Mouse (Mus musculus): ENCODE measurements around the gene Cbarp. TPM values are rescaled to one million over a fixed set of nuclear protein-coding genes. Genes with fewer than 3 reads are reported as not detected.
A peak's percentile ranks its signal among the peaks of the same experiment; 100 is the strongest.

The Cbarp gene
- total RNA-seq (2018; cell fraction: chromatin; rRNA removed): 10 to 100 TPM in 3 of 26 experiments, 1 to 10 TPM in 22, under 1 TPM in 1; 0.58 to 13.3 (median 5.5) TPM
- total RNA-seq (2018; cell fraction: cytosol; rRNA removed): 1 to 10 TPM in 22 of 26 experiments, under 1 TPM in 4; 0.79 to 3.8 (median 1.7) TPM
- total RNA-seq (2018; cell fraction: nucleus; rRNA removed): 10 to 100 TPM in 3 of 26 experiments, 1 to 10 TPM in 23; 2.2 to 12.1 (median 4.5) TPM
- 1.9 to 3.0 TPM (median 2.4 TPM) in 3 replicates for polyA plus RNA-seq (2018)

DNA sequence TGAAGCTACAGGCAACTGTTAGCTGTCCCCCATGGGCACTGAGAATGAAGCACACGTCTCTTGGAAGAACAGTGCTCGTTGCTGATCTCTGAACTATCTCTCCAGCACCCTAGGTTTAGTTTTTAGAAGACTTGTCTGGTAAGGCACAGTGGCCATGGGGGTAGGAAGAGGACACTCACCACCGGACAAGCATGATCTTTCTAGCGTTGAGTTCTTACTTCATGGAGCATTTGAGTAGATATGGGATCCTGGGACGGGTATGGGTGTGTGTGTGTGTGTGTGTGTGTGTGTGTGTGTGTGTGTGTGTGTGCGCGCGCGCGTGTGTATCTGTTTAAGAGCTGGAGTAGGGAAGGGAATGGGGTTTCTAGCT, at the start of gene Cbarp:
Gene Cbarp, minus strand, starts transcription at position 170 of the 370 bp plus-strand sequence.
- H3K36me3 ChIP-seq (ENCODE audit: inconsistent target): peaks cover 12% of the 10 kb centered on the region
- peak within 1 kb of the TSS; percentile 35 for H3K27ac ChIP-seq
- peak within 1 kb of the TSS; percentile 73 for H3K4me3 ChIP-seq (ENCODE audit: inconsistent target)
- WGBS (ENCODE audit: missing documents): 86% methylated on average over 10 of the region's 10 CpGs
- H3K79me2 ChIP-seq (ENCODE audit: inconsistent target): peaks cover 33% of the 10 kb centered on the region

DNA sequence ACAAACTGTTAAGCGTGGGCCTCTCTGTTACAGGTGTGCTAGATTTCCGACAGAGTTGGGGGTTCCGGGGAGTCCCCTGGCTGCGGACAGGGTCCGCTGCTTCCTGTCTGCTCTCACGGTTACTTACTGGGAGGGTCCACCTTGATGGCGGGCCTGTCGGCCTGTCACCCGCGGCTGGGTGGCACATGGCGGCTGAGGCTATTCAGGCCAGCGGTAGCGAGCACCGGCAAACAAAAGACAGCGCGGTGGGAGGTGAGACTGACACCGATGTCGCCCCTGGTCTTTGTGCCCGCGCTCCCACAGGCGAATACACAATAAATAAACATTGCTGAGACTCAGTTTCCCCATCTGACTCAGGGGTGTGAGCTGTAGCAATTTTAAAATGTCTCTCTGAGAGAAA, 49.4 kb upstream of the Cbarp start:
- 8% methylated on average over 21 of the region's 21 CpGs for WGBS (ENCODE audit: missing documents)
- Histone ChIP-seq H3K36me3 (ENCODE audit: inconsistent target) (no peaks in the 10 kb centered on the region), H3K79me2 (ENCODE audit: inconsistent target) (no peaks in the 10 kb centered on the region), H3K27ac (no peak overlapping the region), H3K4me3 (ENCODE audit: inconsistent target) (no peak overlapping the region)

DNA sequence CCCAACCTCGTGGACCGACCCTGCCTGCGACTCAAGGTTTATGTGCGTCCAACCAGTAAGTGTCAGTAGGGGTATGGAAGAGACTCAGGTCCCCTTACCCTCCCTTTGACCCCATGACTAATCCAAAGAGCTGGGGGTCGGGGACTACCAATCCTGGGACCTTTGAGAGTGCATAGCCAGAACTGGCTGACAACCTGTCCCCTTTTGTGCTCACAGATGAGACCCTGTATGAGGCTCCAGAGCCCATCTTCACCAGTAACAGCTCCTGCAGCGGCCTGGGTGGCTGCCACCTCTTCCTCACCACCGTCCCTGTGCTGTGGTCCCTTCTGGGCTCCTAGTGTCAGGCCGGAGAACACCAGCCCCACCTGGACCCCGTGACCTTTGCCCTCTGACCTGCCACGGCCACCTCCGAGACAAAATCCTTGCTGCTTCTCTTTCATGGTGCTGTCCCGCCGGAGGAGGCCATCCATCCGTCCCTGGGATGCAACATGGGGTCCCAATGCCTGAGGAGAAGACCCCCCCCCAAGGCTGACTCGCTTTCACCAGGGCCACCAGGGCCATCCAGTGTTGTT, 47.9 kb upstream of the Cbarp start:
- no peaks in the 10 kb centered on the region for H3K79me2 ChIP-seq (ENCODE audit: inconsistent target)
- H3K36me3 ChIP-seq (ENCODE audit: inconsistent target): no peaks in the 10 kb centered on the region
- no peak overlapping the region for H3K4me3 ChIP-seq (ENCODE audit: inconsistent target)
- WGBS (ENCODE audit: missing documents): 89% methylated on average over 10 of the region's 15 CpGs
- no peak overlapping the region for H3K27ac ChIP-seq

DNA sequence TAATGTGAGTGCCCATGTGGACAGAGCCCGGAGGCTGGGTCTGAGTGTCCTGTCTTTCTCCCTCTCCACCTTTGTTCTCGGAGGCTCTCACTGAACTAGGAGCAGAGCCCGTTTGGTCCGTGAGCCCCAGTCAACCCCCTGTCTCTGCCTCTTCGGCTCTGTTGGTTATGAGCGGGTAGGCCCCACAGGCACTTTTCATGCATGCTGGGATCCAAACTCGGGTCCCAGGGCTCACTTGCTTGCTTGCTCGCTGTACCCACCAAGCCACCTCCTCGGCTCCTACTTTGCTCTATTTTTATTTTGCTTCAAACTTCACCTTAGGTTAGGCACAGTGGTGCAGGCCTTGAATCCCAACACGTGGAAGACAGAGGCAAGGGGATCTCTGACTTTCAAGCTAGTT, 47.1 kb upstream of the Cbarp start:
- 90% methylated on average over 10 of the region's 10 CpGs for WGBS (ENCODE audit: missing documents)

DNA sequence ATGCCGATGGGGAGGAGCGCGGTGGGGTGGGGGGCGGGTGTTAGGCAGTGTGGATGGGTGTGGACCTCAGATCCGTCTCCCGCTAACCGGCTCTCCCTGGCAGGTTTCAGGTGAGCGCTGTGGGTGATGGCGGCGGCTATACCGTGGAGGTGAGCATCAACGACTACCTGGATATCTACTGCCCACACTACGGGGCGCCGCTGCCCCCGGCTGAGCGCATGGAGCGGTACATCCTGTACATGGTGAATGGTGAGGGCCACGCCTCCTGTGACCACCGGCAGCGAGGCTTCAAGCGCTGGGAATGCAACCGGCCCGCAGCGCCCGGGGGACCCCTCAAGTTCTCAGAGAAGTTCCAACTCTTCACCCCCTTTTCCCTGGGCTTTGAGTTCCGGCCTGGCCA, 46.0 kb upstream of the Cbarp start:
- no peaks in the 10 kb centered on the region for H3K36me3 ChIP-seq (ENCODE audit: inconsistent target)
- 22% methylated on average over 27 of the region's 27 CpGs for WGBS (ENCODE audit: missing documents)
- H3K79me2 ChIP-seq (ENCODE audit: inconsistent target): no peaks in the 10 kb centered on the region
- no peak overlapping the region for H3K27ac ChIP-seq
- no peak overlapping the region for H3K4me3 ChIP-seq (ENCODE audit: inconsistent target)

More for the DNA sequence above, 47.1 kb upstream of the Cbarp start:
- Histone ChIP-seq H3K79me2 (ENCODE audit: inconsistent target) (no peaks in the 10 kb centered on the region), H3K36me3 (ENCODE audit: inconsistent target) (no peaks in the 10 kb centered on the region), H3K4me3 (ENCODE audit: inconsistent target) (no peak overlapping the region), H3K27ac (no peak overlapping the region)

DNA sequence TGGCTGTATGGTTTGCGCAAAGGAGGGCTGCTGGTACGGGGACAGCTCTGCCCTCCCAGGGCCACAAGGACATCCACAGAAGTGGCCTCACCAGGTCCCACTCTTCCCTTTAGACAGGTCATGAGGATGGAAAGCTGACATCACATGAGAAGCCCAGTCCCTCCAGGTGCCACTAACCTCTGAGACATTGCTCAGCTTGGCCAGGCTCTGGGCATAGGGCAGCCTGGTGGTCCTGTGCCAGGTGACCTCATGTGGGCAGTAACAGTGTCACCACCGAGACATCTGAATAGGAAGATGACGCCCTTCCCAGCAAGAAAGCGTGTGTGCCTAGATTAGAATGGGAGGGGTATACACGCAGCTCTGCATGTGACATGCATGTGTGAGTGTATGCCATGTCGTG, 41.9 kb upstream of the Cbarp start:
- Histone ChIP-seq H3K4me3 (ENCODE audit: inconsistent target) (no peak overlapping the region), H3K79me2 (ENCODE audit: inconsistent target) (no peaks in the 10 kb centered on the region), H3K36me3 (ENCODE audit: inconsistent target) (no peaks in the 10 kb centered on the region), H3K27ac (no peak overlapping the region)
- WGBS (ENCODE audit: missing documents): 90% methylated on average over 7 of the region's 7 CpGs

DNA sequence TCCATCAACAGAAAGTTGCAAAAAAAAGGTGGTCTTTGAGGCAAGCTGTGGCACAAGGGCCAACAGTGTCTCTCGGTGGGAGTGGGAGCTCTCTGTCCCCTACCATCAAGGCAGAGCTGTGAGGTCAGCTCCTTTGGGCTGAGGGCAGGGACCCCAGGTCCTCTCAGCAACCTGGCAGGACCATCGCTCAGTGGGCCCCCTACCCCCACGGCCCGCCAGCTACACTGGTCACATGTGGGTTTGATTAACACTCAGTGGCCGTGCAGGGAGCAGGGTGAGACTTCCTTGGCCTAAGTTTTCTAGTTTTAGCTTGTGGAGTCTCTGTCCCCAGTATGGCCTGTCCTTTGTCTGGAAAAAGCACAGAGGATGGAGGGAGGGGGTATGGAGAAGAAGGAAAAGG, 40.2 kb upstream of the Cbarp start:
- Histone ChIP-seq H3K4me3 (ENCODE audit: inconsistent target) (no peak overlapping the region), H3K79me2 (ENCODE audit: inconsistent target) (no peaks in the 10 kb centered on the region), H3K36me3 (ENCODE audit: inconsistent target) (no peaks in the 10 kb centered on the region), H3K27ac (no peak overlapping the region)
- WGBS (ENCODE audit: missing documents): 81% methylated on average over 5 of the region's 5 CpGs

DNA sequence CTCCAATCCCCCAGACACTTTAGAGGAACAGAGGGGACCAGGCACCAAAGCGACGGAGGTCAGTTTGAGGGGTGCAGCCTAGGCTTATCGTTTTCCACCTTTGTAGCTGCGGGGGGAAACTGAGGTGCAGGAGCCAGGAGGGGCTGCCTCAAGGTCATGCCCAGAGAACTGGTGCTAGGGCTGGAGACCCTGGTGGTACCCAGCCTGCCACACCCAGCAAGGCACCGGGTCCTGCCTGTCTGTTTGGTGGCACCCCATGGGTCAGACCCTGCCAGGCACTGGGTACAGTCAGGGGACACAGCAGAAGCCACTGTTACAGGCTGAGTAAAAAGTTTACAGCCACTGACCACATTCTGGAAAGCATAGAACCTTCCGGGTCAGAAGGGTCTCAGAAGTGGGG, 39.7 kb upstream of the Cbarp start:
- WGBS (ENCODE audit: missing documents): 68% methylated on average over 6 of the region's 6 CpGs
- Histone ChIP-seq H3K79me2 (ENCODE audit: inconsistent target) (no peaks in the 10 kb centered on the region), H3K36me3 (ENCODE audit: inconsistent target) (no peaks in the 10 kb centered on the region), H3K27ac (no peak overlapping the region), H3K4me3 (ENCODE audit: inconsistent target) (no peak overlapping the region)

DNA sequence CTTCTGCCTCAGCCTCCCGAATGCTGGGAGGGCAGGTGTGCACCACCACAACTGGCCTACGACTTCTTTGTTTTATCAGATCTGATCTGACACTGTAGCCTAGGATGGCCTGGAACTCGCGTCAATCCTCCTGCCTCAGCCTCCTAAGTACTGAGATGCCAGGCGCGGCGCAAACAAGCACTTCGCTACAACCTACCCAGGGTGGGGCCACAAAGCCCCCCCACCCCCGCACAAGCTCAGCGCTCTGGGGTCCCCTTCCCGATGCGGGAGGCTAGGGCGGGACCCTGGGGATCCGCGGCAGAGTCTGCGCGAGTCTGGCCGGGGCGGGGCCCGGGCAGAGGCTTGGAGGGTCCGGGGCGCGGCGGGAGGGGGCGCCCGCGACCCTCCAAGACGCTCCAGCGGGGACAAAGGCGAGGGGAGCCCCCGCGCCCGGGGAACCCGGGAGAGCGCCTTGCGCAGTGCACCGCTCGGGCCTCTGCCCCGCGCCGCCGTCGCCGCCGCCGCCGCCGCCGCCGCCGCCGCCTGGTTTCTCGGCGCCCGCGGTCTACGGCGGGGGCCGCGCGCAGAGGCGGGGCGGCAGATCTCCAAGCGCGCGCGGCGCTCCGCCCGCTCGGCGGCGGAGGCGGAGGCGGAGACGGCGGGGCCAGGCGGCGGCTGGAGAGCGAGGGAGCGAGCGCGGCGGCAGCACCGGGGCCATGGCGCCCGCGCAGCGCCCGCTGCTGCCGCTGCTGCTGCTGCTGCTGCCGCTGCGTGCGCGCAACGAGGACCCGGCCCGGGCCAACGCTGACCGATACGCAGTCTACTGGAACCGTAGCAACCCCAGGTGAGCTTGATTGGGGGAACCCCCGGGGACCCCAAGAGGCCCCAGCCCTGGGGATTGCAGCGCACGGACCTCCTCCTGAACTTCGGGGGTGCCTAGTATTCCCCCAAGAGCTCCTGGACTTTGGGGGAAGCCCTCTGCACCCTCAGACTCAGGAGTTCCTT, 38.7 kb upstream of the Cbarp start, which contains the start of gene Efna2:
Gene Efna2, plus strand, starts transcription at position 415 of the 984 bp plus-strand sequence.
- Histone ChIP-seq H3K4me3 (ENCODE audit: inconsistent target) (no peak within 1 kb of the TSS), H3K79me2 (ENCODE audit: inconsistent target) (no peaks in the 10 kb centered on the region), H3K27ac (no peak within 1 kb of the TSS), H3K36me3 (ENCODE audit: inconsistent target) (no peaks in the 10 kb centered on the region)
- 8% methylated on average over 54 of the region's 106 CpGs for WGBS (ENCODE audit: missing documents)

DNA sequence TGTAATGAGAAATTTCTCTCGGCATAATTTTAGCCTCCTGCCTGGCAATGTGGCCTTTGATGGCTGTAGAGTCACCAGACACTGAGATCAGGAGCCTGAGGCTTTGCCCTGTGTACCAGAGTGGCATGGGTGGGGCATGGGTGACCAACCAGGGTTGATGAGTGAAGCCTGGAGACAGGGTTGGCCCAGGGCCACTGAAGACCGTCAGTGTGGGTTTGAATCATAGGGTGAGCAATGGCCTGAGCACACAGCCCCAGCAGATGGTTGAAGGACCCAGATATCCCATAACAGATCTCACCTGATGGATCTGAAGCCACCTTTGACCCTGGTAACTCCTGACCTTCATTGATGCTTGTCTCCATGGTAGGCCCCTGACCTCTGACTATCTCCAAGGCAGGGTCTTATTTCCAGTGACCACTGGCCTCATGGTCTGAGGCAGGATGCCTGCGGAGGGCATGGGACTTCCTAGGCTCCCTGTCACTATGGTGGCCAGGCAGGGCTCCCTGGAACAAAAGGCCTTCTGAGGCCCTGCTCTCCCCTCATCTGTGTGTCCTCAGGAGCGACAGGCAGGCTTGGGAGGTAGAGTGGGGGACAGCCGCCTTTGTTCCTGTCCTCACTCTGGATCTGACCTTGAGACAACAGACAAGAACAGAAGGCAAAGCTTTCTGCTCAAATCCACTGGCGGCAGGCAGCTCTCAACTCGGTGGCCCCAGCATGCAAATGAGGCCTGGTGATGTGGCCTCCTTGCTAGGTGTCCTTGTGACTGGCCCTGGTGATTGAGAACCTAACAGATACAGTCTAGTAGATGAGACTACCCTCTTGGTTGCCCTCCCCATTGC, 37.0 kb upstream of the Cbarp start:
- Histone ChIP-seq H3K27ac (no peak overlapping the region), H3K4me3 (ENCODE audit: inconsistent target) (no peak overlapping the region), H3K36me3 (ENCODE audit: inconsistent target) (no peaks in the 10 kb centered on the region), H3K79me2 (ENCODE audit: inconsistent target) (no peaks in the 10 kb centered on the region)
- 89% methylated on average over 7 of the region's 7 CpGs for WGBS (ENCODE audit: missing documents)

DNA sequence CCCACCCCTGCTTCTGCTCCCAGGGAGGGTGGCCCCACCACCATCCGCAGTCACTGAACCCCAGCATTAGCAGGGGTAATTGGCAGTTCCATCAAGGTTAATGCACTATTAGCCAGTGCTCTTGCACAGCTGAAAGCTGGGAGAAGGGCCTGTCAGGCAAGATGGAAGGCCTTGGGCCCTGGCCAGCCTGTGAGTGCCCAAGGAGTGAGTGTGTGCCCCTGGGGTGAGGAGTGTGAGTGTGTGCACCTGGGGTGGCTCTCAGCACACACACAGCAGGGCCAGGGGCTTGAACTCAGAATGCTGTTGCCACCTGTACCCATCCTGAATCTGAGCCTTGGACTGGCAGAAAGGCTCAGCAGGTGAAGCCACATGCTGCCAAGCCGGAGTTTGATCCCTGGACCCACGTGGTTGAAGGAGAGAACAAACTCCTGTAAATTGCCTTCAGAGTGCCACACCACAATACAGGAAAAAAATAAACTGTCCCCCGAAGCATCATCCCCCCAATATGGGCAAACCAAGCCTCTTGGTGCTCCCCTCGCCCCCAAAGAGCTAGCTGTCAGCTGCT, 35.7 kb upstream of the Cbarp start:
- WGBS (ENCODE audit: missing documents): 94% methylated on average over 5 of the region's 5 CpGs

DNA sequence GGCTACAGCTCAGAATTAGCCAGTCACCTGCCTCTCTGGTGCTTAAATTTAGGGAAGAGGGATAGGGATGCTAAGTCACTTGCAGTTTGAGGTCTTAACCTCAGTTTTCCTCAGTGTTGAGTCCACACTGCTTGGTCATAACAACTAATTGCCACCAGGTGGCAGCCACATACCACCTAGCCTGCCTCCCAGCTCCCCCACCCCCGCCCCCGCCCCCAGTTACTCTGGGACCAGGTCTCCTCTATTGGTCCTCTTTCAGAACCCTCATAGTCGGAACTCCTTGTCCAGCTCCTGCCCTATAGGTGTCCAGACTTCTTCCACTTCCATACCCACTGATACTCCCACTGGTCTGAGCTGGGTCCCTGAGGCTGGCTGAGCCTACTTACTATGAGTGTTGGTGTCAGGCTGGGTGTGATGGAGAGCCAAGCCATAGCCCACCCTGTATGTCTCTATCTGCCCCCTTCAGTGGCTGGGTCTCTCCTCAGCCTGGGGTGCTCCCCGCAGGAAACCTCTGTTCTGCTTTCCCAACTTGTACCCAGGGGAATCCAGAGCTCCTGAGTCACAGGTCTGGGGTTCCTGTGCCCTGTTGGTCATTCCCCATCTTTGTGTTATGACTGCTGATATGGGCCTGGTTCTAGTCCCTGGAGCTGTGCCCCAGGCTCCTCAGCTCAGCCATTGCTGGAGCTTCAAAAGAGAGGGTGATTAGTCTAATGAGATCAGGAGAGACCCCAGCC, 35.1 kb upstream of the Cbarp start:
- H3K27ac ChIP-seq: no peak overlapping the region
- 86% methylated on average over 2 of the region's 4 CpGs for WGBS (ENCODE audit: missing documents)
- no peak overlapping the region for H3K4me3 ChIP-seq (ENCODE audit: inconsistent target)
- H3K79me2 ChIP-seq (ENCODE audit: inconsistent target): peaks cover 4% of the 10 kb centered on the region; the same call in 1 of the 2 replicates
- H3K36me3 ChIP-seq (ENCODE audit: inconsistent target): peaks cover 8% of the 10 kb centered on the region; the same call in 1 of the 2 replicates

More for the DNA sequence above, 35.7 kb upstream of the Cbarp start:
- no peak overlapping the region for H3K27ac ChIP-seq
- H3K36me3 ChIP-seq (ENCODE audit: inconsistent target): peaks cover 1% of the 10 kb centered on the region; the same call in 1 of the 2 replicates
- no peak overlapping the region for H3K4me3 ChIP-seq (ENCODE audit: inconsistent target)
- H3K79me2 ChIP-seq (ENCODE audit: inconsistent target): no peaks in the 10 kb centered on the region

DNA sequence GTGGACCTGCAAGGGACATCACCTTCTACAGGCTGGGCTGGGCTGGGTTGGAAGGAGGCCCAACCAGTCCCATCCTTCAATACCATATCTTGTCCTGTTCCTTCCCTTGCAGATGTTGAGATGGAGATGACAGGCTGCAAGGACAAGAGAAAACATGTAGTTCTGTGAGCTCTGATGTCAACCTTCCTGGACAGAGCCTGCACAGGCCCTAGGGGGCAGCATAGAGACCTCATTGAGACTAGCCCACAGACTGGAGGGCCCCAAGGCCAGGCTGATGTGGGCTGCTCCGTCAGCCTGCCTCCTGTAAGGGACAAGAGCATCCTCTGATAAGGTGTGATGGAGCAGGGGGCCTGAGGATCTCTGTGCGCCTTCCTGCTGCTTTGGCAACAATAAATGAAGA, 34.1 kb upstream of the Cbarp start:
- Histone ChIP-seq H3K27ac (no peak overlapping the region), H3K4me3 (ENCODE audit: inconsistent target) (no peak overlapping the region), H3K36me3 (ENCODE audit: inconsistent target) (peaks cover 17% of the 10 kb centered on the region; the same call in 1 of the 2 replicates), H3K79me2 (ENCODE audit: inconsistent target) (peaks cover 14% of the 10 kb centered on the region)
- 92% methylated on average over 2 of the region's 2 CpGs for WGBS (ENCODE audit: missing documents)
